Mouse (Mus musculus): ENCODE measurements at regions not wholly inside any gene's neighbourhood (a gene's known extent, or its start where the extent isn't known, plus 50 kb on each side); places are given as distances from the start of the nearest gene placed in this dataset.

DNA sequence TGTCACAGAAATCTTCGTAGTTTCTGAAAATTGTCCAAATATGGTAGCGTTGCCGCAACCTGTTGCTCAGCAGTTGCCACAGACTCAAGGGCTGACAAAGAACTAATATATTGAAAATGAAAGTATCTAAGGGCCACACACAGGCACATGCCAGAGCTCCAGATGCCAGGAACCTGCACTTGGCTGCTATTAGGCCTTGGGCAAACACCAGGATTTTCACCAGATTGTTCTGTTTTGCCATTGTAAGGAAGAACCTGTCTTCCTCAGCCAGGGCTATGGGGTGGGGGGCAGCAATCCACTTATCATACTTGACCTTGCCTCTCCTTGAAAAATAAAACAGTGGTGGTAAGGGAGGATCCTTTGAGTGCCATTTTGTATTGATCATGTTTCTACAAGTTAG lies 297.4 kb downstream of the Maf start:
- Histone ChIP-seq H3K4me3 (no peak overlapping the region), H3K27me3 (ENCODE audit: insufficient read depth, poor library complexity, severe bottlenecking) (no peaks in the 10 kb centered on the region), H3K9me3 (no peaks in the 10 kb centered on the region), H3K4me1 (peaks cover 5% of the 10 kb centered on the region; the same call in 1 of the 2 replicates), H3K27ac (no peak overlapping the region), H3K36me3 (no peaks in the 10 kb centered on the region)
- no peak for DNase-seq (ENCODE audit: low spot score)
- WGBS: 92% methylated on average over 3 of the region's 3 CpGs

- no peak for DNase-seq (ENCODE audit: low spot score)
- no peaks in the 10 kb centered on the region for H3K9me3 ChIP-seq
- H3K36me3 ChIP-seq: no peaks in the 10 kb centered on the region
- H3K27ac ChIP-seq: no peak overlapping the region
- no peaks in the 10 kb centered on the region for H3K4me1 ChIP-seq
- 78% methylated on average over 4 of the region's 4 CpGs for WGBS
- H3K27me3 ChIP-seq (ENCODE audit: insufficient read depth, poor library complexity, severe bottlenecking): peaks cover 6% of the 10 kb centered on the region; the same call in 1 of the 2 replicates
- H3K4me3 ChIP-seq: no peak overlapping the region
Observed at GRCm38 (mm10) chr8:115407535-115407934, 300.1 kb downstream of the Maf start.

GRCm38 (mm10) chr8:115403601-115404000 lies 304.0 kb downstream of the Maf start:
- Histone ChIP-seq H3K27ac (no peak overlapping the region), H3K9me3 (no peaks in the 10 kb centered on the region)
- 61% methylated on average over 4 of the region's 4 CpGs for WGBS

DNA sequence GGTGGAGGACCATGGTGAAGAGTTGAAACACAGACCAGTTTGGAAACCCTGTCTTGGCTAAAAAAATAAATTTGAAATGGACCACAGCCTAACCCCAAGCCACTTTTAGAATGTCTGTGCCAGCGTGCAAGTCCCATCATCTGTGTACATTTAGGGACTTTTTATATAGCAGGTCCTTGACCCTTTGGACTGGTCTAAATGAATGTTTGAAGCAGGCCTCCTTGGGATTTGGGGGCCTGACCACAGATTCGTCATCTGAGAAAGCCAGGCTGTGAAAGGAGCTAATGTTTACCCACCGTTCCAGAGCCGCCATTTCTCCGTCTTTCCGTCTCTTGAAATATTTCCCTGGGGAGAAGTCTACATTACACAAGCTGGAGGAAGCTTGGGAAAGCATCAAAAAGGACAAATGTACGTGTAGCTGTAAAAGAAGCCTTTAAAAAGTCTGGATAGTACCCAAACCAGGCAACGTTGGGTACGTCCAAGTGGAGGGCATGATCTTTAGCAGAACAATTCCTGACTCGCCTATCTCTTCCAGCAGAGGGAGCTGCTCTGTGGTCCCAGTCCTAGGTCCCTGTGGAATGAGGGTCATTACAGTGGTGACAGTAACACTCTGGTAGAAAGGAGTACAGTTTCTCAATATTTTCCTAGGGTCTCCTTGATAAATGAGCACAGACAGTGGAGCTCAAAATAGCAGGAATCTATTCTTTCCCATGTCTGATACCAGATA lies 305.0 kb downstream of the Maf start:
- Histone ChIP-seq H3K27me3 (ENCODE audit: insufficient read depth, poor library complexity, severe bottlenecking) (peaks cover 11% of the 10 kb centered on the region; the same call in 1 of the 2 replicates), H3K4me1 (no peaks in the 10 kb centered on the region), H3K9me3 (no peaks in the 10 kb centered on the region), H3K36me3 (no peaks in the 10 kb centered on the region), H3K27ac (no peak overlapping the region), H3K4me3 (no peak overlapping the region)
- no peak for DNase-seq (ENCODE audit: low spot score)
- 69% methylated on average over 10 of the region's 10 CpGs for WGBS

More at GRCm38 (mm10) chr8:115403601-115404000, 304.0 kb downstream of the Maf start:
- H3K4me3 ChIP-seq: no peak overlapping the region
- H3K27me3 ChIP-seq (ENCODE audit: insufficient read depth, poor library complexity, severe bottlenecking): peaks cover 11% of the 10 kb centered on the region; the same call in 1 of the 2 replicates
- no peaks in the 10 kb centered on the region for H3K4me1 ChIP-seq
- DNase-seq (ENCODE audit: low spot score): no peak
- H3K36me3 ChIP-seq: no peaks in the 10 kb centered on the region

All from heart, embryonic 10.5 days (tissue).